Mouse (Mus musculus) liver, postnatal 0 days (tissue): ENCODE measurements around the gene Slc9a2. TPM values are rescaled to one million over a fixed set of nuclear protein-coding genes. Genes with fewer than 3 reads are reported as not detected.
A peak's percentile ranks its signal among the peaks of the same experiment; 100 is the strongest.
"Not testable (repeated sequence)": the region's sequence is repeated elsewhere in the genome, so short reads cannot be mapped to it uniquely, and the experiment has no call there.

Experiments
- ATAC-seq: fragments of 200-750 bp; cut with Nextera tagmentation; 2 replicates; pipeline ENCODE4 v1.8.0; 2017; ENCODE audit warnings: mild to moderate bottlenecking, moderate library complexity
- DNase-seq: peaks from one replicate; pipeline ENCODE4 v3.0.0-alpha.2; 2016
- H3K27ac ChIP-seq: fragments of 300-500 bp; sonication (generic); 2 replicates; pipeline ENCODE4 v1.5.1; 2014; ENCODE audit warnings: antibody characterized with exemption, moderate library complexity, mild to moderate bottlenecking, low read depth
- H3K27me3 ChIP-seq: fragments of 300-500 bp; sonication (generic); 2 replicates; pipeline ENCODE4 v1.6.1; 2014; ENCODE audit warnings: low read length, control low read depth, mixed read lengths; ENCODE audit not compliant: insufficient read depth
- H3K36me3 ChIP-seq: fragments of 300-500 bp; sonication (generic); replicated peaks from 2 replicates; pipeline ENCODE4 v1.6.1; 2014; ENCODE audit warnings: mild to moderate bottlenecking, control low read depth, low read length, moderate library complexity, mixed read lengths; ENCODE audit not compliant: insufficient read depth
- H3K4me1 ChIP-seq: fragments of 300-500 bp; sonication (generic); 2 replicates; pipeline ENCODE4 v1.6.1; 2014; ENCODE audit warnings: antibody characterized with exemption, mild to moderate bottlenecking, control low read depth; ENCODE audit not compliant: insufficient read depth
- H3K4me2 ChIP-seq: fragments of 300-500 bp; sonication (generic); 2 replicates; pipeline ENCODE4 v1.6.1; 2014; ENCODE audit warnings: low read depth, mild to moderate bottlenecking, low read length, moderate library complexity, mixed read lengths
- H3K4me3 ChIP-seq: fragments of 300-500 bp; sonication (generic); 2 replicates; pipeline ENCODE4 v1.5.1; 2014; ENCODE audit warnings: low read depth, low read length
- H3K9ac ChIP-seq: fragments of 300-500 bp; sonication (generic); replicated peaks from 2 replicates; pipeline ENCODE4 v1.6.1; 2014; ENCODE audit warnings: mild to moderate bottlenecking, moderate library complexity
- H3K9me3 ChIP-seq: fragments of 300-500 bp; sonication (generic); 2 replicates; pipeline ENCODE4 v1.6.1; 2016; ENCODE audit warnings: mild to moderate bottlenecking, control low read depth, low read length, mixed read lengths
- CTCF ChIP-seq: sonication (generic); IDR thresholded peaks from 2 replicates; pipeline ENCODE4 v1.5.1; 2016; ENCODE audit warnings: antibody characterized with exemption, low read depth
- EP300 ChIP-seq: IDR thresholded peaks from 2 replicates; pipeline ENCODE4 v1.6.1; 2016; ENCODE audit warnings: antibody characterized with exemption, low read depth, mild to moderate bottlenecking
- WGBS: fragments of 180-500 bp; shearing (Covaris S2); extraction: QIAGEN DNeasy Blood & Tissue Kit; methylation state at CpG from one replicate; pipeline ENCODE4 v1.1.7; 2014; ENCODE audit not compliant: insufficient replicate concordance; 5-methylcytosine and 5-hydroxymethylcytosine counted together
- polyA plus RNA-seq: library from polyadenylated mRNA; unstranded; fragments of >200 nt; fragmentation: Nextera tagmentation; extraction: Ambion mirVana; gene quantifications from 2 replicates; pipeline ENCODE4 v1.2.1, GENCODE M21; 2015

Slc9a2 gene
- polyA plus RNA-seq, 1 experiment from 2014 or later, result not detected

DNA sequence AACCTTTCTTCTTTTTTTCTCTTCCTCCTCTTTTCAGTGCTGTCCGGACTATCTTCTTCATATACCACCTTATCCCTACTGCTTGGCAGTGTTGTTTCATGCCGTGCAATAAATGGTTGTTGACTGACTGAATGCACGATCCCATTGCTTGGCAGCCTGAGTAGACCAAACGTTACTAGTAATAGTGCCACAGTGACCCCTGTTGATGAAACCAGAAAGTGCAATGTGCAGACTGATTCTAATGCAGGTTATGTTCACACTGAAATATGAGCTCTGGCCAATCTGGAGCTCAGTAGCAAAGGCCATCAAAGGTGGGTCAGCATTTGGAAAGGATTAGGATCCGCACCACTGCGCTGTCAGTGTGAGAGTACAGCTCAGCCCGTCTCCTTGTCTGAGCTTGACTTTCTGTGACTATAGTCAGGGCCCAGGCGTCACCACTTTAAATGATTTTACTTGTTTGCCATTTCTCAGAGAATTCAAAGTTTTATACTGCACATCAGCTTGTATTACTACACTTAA, 22.3 kb upstream of the Slc9a2 start:
- Histone ChIP-seq H3K36me3 (no peaks in the 10 kb centered on the region), H3K9ac (no peak overlapping the region), H3K9me3 (no peaks in the 10 kb centered on the region), H3K27ac (no peak overlapping the region), H3K4me2 (no peak overlapping the region), H3K4me1 (no peaks in the 10 kb centered on the region), H3K27me3 (no peaks in the 10 kb centered on the region), H3K4me3 (no peak overlapping the region)
- 49% methylated on average over 8 of the region's 8 CpGs for WGBS
- ATAC-seq (no peak), DNase-seq (peak; percentile 38)
- TF ChIP-seq EP300 (no peak), CTCF (peak; percentile 70)

DNA sequence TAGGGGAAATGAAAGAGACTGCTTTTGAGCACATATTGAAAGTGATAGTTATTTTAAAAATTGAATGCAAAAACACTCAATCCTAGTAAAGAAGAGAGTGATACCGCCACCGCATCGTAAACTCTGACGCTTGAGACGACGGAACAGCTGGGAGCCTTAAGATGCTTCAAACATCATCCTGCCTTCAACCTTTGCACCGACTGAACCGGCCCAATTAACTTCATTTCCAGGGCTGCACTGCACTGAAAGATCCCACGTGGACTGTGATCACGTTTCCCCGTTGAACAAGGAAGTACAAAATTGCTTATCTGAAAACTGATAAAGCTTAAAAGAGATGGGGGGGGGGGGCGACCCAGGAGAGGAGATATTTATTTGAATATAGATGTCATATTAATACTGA, 21.4 kb upstream of the Slc9a2 start:
- H3K36me3 ChIP-seq, result no peaks in the 10 kb centered on the region
- no peaks in the 10 kb centered on the region for H3K27me3 ChIP-seq
- 59% methylated on average over 12 of the region's 12 CpGs for WGBS
- no peak overlapping the region for H3K27ac ChIP-seq
- no peak for DNase-seq
- H3K4me1 ChIP-seq, result no peaks in the 10 kb centered on the region
- no peak overlapping the region for H3K4me2 ChIP-seq
- H3K9ac ChIP-seq, result no peak overlapping the region
- no peak for ATAC-seq
- H3K9me3 ChIP-seq, result no peaks in the 10 kb centered on the region
- TF ChIP-seq CTCF, result no peak
- no peak for TF ChIP-seq EP300
- no peak overlapping the region for H3K4me3 ChIP-seq

GRCm38 (mm10) chr1:40659496-40659895, 20.9 kb upstream of the Slc9a2 start:
- Histone ChIP-seq H3K4me2 (no peak overlapping the region), H3K9ac (no peak overlapping the region), H3K27me3 (no peaks in the 10 kb centered on the region), H3K9me3 (no peaks in the 10 kb centered on the region), H3K27ac (no peak overlapping the region), H3K4me3 (no peak overlapping the region), H3K4me1 (no peaks in the 10 kb centered on the region), H3K36me3 (no peaks in the 10 kb centered on the region)
- WGBS, result 65% methylated on average over 9 of the region's 9 CpGs
- no peak for ATAC-seq
- no peak for DNase-seq
- TF ChIP-seq EP300 (no peak), CTCF (no peak)

- Histone ChIP-seq H3K36me3 (no peaks in the 10 kb centered on the region), H3K4me1 (no peaks in the 10 kb centered on the region), H3K4me3 (no peak overlapping the region), H3K27me3 (peaks cover 4% of the 10 kb centered on the region; the same call in 1 of the 2 replicates), H3K9ac (no peak overlapping the region), H3K27ac (no peak overlapping the region), H3K4me2 (no peak overlapping the region), H3K9me3 (no peaks in the 10 kb centered on the region)
- 72% methylated on average over 6 of the region's 6 CpGs for WGBS
- DNase-seq, result no peak
- TF ChIP-seq CTCF (no peak), EP300 (no peak)
- ATAC-seq, result no peak
Measured at GRCm38 (mm10) chr1:40660838-40661237, 19.5 kb upstream of the Slc9a2 start.

DNA sequence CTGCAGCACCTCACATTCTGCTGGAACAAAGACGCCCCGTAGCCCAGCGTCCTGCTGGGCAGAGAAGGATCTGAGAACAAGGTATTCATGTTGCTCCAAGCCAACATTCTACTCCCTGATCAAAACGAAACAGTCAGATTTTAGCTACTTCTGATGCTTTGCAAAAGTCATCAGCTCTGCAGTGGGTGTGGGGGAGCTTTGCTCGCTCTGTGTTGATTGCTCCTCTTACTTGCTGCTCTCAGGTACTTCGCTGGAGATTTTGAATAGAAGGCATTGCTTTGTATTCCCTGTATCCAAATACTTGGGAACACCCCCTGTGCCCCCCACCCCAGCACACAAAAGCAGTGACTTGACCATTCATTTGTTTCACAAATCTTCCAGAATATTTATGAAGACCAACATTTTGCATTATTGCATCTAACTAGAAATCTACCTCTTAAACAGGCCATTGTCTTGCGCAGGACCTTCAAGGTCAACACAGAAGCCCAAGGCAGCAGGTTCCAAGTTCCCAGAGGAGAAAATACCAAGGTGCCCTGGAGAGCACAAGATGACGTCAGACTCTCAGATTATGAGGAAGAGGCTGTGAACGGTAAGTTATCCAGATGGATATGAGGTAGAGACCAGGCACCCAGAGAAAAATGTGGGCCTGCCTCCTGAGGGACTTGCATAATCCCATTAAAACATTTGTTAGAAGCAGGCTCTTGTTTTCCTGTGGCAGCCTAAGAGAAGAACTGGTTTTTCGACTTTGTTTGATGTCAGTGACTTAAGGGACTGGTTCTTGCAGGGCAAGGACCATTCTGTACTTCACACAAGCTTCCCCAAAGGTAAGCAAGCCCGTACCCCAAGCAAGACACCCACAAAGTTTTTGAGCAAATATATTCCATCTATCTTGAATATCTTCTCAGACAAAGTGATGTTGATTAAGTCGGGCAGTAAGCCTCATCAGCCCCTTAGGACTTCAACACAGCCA, 14.7 kb upstream of the Slc9a2 start:
- Histone ChIP-seq H3K9ac (no peak overlapping the region), H3K4me1 (no peaks in the 10 kb centered on the region), H3K4me2 (no peak overlapping the region), H3K27me3 (peaks cover 4% of the 10 kb centered on the region; the same call in 1 of the 2 replicates), H3K4me3 (no peak overlapping the region), H3K9me3 (no peaks in the 10 kb centered on the region), H3K27ac (no peak overlapping the region), H3K36me3 (no peaks in the 10 kb centered on the region)
- ATAC-seq (no peak), DNase-seq (no peak)
- 29% methylated on average over 12 of the region's 12 CpGs for WGBS
- no peak for TF ChIP-seq EP300
- TF ChIP-seq CTCF, result no peak

DNA sequence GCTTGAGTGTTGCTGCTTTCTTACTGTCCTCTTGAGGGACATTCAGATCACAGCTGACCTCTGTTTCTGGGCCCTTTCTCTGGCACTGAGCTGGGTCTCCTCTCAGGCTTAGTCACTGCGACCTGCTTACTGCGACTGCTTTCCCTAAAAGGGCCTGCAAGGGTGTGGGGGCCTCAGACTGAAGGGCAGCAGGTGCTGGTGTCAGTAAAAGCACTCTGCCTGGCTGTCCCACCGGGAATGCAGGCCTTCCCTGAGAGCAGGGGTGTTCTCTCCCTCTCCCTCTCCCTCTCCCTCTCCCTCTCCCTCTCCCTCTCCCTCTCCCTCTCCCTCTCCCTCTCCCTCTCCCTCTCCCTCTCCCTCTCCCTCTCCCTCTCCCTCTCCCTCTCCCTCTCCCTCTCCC, 12.9 kb upstream of the Slc9a2 start:
- H3K9me3 ChIP-seq, ATAC-seq, H3K9ac ChIP-seq, H3K36me3 ChIP-seq, H3K27me3 ChIP-seq, H3K4me1 ChIP-seq, H3K27ac ChIP-seq, H3K4me2 ChIP-seq, H3K4me3 ChIP-seq, DNase-seq: not testable (repeated sequence)
- WGBS, result 22% methylated on average over 3 of the region's 3 CpGs
